Mouse (Mus musculus) small intestine, adult 2 months (tissue): ENCODE data around the gene Pak7. TPM values are rescaled to one million over a fixed set of nuclear protein-coding genes. Genes with fewer than 3 reads are reported as not detected.

ENCODE experiments used
- H3K27ac ChIP-seq: fragments of 200-500 bp; 2 replicates; pipeline ENCODE4 v1.5.1; 2012; ENCODE audit warnings: low read depth, low read length, control low read depth, inconsistent platforms; ENCODE audit not compliant: insufficient read depth
- H3K27me3 ChIP-seq: fragments of 200-500 bp; 2 replicates; pipeline ENCODE4 v1.6.1; 2012; ENCODE audit warnings: mild to moderate bottlenecking, moderate library complexity, low read length, inconsistent platforms; ENCODE audit not compliant: control insufficient read depth, insufficient read depth
- H3K36me3 ChIP-seq: fragments of 200-500 bp; 2 replicates; pipeline ENCODE4 v1.6.1; 2012; ENCODE audit warnings: mild to moderate bottlenecking, low read length, control low read depth, inconsistent platforms; ENCODE audit not compliant: control insufficient read depth, insufficient read depth
- H3K4me1 ChIP-seq: fragments of 200-500 bp; 2 replicates; pipeline ENCODE4 v1.6.1; 2012; ENCODE audit warnings: low read length, inconsistent platforms, mixed read lengths; ENCODE audit not compliant: control insufficient read depth, insufficient read depth, insufficient read length
- H3K4me3 ChIP-seq: fragments of 200-500 bp; 2 replicates; pipeline ENCODE4 v1.5.1; 2012; ENCODE audit warnings: low read depth, mild to moderate bottlenecking, control low read depth, inconsistent platforms, low read length, moderate library complexity
- CTCF ChIP-seq: fragments of 200-500 bp; IDR thresholded peaks from 2 replicates; pipeline ENCODE4 v1.5.1; 2012; ENCODE audit warnings: low read depth, mild to moderate bottlenecking, control low read depth, inconsistent platforms, low read length, moderate library complexity, mixed read lengths; ENCODE audit not compliant: insufficient replicate concordance, insufficient read length; ENCODE audit errors: extremely low read depth
- POLR2A ChIP-seq: fragments of 200-500 bp; IDR thresholded peaks from 2 replicates; pipeline ENCODE4 v1.6.1; 2012; ENCODE audit warnings: low read depth, mild to moderate bottlenecking, control low read depth, inconsistent platforms, low read length, moderate library complexity
- WGBS: fragments of 180-500 bp; shearing (Covaris S2); methylation state at CpG from one replicate; pipeline ENCODE4 v1.1.7; 2018; 5-methylcytosine and 5-hydroxymethylcytosine counted together
- polyA plus RNA-seq: library from polyadenylated mRNA; depleted of rRNA; stranded (reverse); fragments of >200 nt; gene quantifications from 2 replicates; pipeline ENCODE4 v1.2.3, GENCODE M21; 2012

Gene Pak7
- polyA plus RNA-seq, 1 experiment = not detected

GRCm38 (mm10) chr2:136150752-136151151, 237.0 kb downstream of the Pak7 start:
- no peak for TF ChIP-seq CTCF
- no peak for TF ChIP-seq POLR2A
- H3K4me3 ChIP-seq = no peak overlapping the region
- no peaks in the 10 kb centered on the region for H3K36me3 ChIP-seq
- no peaks in the 10 kb centered on the region for H3K27me3 ChIP-seq
- no peaks in the 10 kb centered on the region for H3K4me1 ChIP-seq
- H3K27ac ChIP-seq = no peak overlapping the region
- WGBS = 85% methylated on average over 7 of the region's 7 CpGs

GRCm38 (mm10) chr2:136149530-136149929, 238.2 kb downstream of the Pak7 start:
- Histone ChIP-seq H3K4me3 (no peak overlapping the region), H3K4me1 (no peaks in the 10 kb centered on the region), H3K36me3 (no peaks in the 10 kb centered on the region), H3K27ac (no peak overlapping the region), H3K27me3 (no peaks in the 10 kb centered on the region)
- no peak for TF ChIP-seq CTCF
- no peak for TF ChIP-seq POLR2A
- 28% methylated on average over 4 of the region's 4 CpGs for WGBS

GRCm38 (mm10) chr2:136148999-136149398, 238.8 kb downstream of the Pak7 start:
- no peaks in the 10 kb centered on the region for H3K36me3 ChIP-seq
- no peak for TF ChIP-seq POLR2A
- TF ChIP-seq CTCF = peak; percentile 85; the same call in 1 of the 2 replicates
- 3% methylated on average over 6 of the region's 6 CpGs for WGBS
- no peak overlapping the region for H3K27ac ChIP-seq
- no peaks in the 10 kb centered on the region for H3K4me1 ChIP-seq
- H3K4me3 ChIP-seq = no peak overlapping the region
- no peaks in the 10 kb centered on the region for H3K27me3 ChIP-seq

- no peaks in the 10 kb centered on the region for H3K36me3 ChIP-seq
- 50% methylated on average over 2 of the region's 2 CpGs for WGBS
- H3K4me3 ChIP-seq = no peak overlapping the region
- no peak overlapping the region for H3K27ac ChIP-seq
- H3K27me3 ChIP-seq = no peaks in the 10 kb centered on the region
- no peaks in the 10 kb centered on the region for H3K4me1 ChIP-seq
- no peak for TF ChIP-seq CTCF
- no peak for TF ChIP-seq POLR2A
Observed at GRCm38 (mm10) chr2:136140807-136141206, 247.0 kb downstream of the Pak7 start.

- H3K4me1 ChIP-seq = no peaks in the 10 kb centered on the region
- 47% methylated on average over 4 of the region's 4 CpGs for WGBS
- no peak for TF ChIP-seq CTCF
- TF ChIP-seq POLR2A = no peak
- H3K36me3 ChIP-seq = no peaks in the 10 kb centered on the region
- H3K27me3 ChIP-seq = no peaks in the 10 kb centered on the region
- no peak overlapping the region for H3K27ac ChIP-seq
- H3K4me3 ChIP-seq = no peak overlapping the region
Observed at GRCm38 (mm10) chr2:136139159-136140069, 248.4 kb downstream of the Pak7 start.

- Histone ChIP-seq H3K27ac (no peak overlapping the region), H3K27me3 (no peaks in the 10 kb centered on the region), H3K4me1 (no peaks in the 10 kb centered on the region), H3K36me3 (no peaks in the 10 kb centered on the region), H3K4me3 (no peak overlapping the region)
- no peak for TF ChIP-seq CTCF
- TF ChIP-seq POLR2A = no peak
Observed at GRCm38 (mm10) chr2:136138451-136138850, 249.3 kb downstream of the Pak7 start.

GRCm38 (mm10) chr2:136121867-136122266, 265.9 kb downstream of the Pak7 start:
- H3K27ac ChIP-seq = no peak overlapping the region
- TF ChIP-seq POLR2A (no peak), CTCF (no peak)
- no peak overlapping the region for H3K4me3 ChIP-seq
- no peaks in the 10 kb centered on the region for H3K36me3 ChIP-seq
- H3K4me1 ChIP-seq = no peaks in the 10 kb centered on the region
- H3K27me3 ChIP-seq = no peaks in the 10 kb centered on the region
- 43% methylated on average over 6 of the region's 6 CpGs for WGBS
